Mouse (Mus musculus) midbrain, embryonic 13.5 days (tissue): ENCODE results near the gene Tprn. TPM values are rescaled to one million over a fixed set of nuclear protein-coding genes. Genes with fewer than 3 reads are reported as not detected.

Experiments
- ATAC-seq: fragments of 200-750 bp; cut with Nextera tagmentation; 2 replicates; pipeline ENCODE4 v1.8.0; 2017; ENCODE audit warnings: mild to moderate bottlenecking, moderate TSS enrichment, moderate library complexity
- H3K27ac ChIP-seq: fragments of 300-500 bp; sonication (generic); 2 replicates; pipeline ENCODE4 v1.5.1; 2015; ENCODE audit warnings: inconsistent platforms, mild to moderate bottlenecking, moderate library complexity
- H3K27me3 ChIP-seq: fragments of 300-500 bp; sonication (generic); 2 replicates; pipeline ENCODE4 v1.6.1; 2015; ENCODE audit warnings: mild to moderate bottlenecking, inconsistent platforms
- H3K36me3 ChIP-seq: fragments of 300-500 bp; sonication (generic); 2 replicates; pipeline ENCODE4 v1.6.1; 2015; ENCODE audit warnings: mild to moderate bottlenecking, inconsistent platforms
- H3K4me1 ChIP-seq: fragments of 300-500 bp; sonication (generic); replicated peaks from 2 replicates; pipeline ENCODE4 v1.6.1; 2015; ENCODE audit warnings: inconsistent platforms
- H3K4me2 ChIP-seq: fragments of 300-500 bp; sonication (generic); replicated peaks from 2 replicates; pipeline ENCODE4 v1.6.1; 2015; ENCODE audit warnings: moderate library complexity, mild to moderate bottlenecking, inconsistent platforms
- H3K4me3 ChIP-seq: fragments of 300-500 bp; sonication (generic); replicated peaks from 2 replicates; pipeline ENCODE4 v1.5.1; 2015; ENCODE audit warnings: mild to moderate bottlenecking, inconsistent platforms
- H3K9ac ChIP-seq: fragments of 300-500 bp; sonication (generic); replicated peaks from 2 replicates; pipeline ENCODE4 v1.6.1; 2015; ENCODE audit warnings: mild to moderate bottlenecking, inconsistent platforms
- H3K9me3 ChIP-seq: fragments of 300-500 bp; sonication (generic); 2 replicates; pipeline ENCODE4 v1.6.1; 2016; ENCODE audit warnings: mild to moderate bottlenecking, inconsistent platforms
- WGBS: fragments of 180-500 bp; shearing (Covaris S2); methylation state at CpG from one replicate; pipeline ENCODE4 v1.1.7; 2015; 5-methylcytosine and 5-hydroxymethylcytosine counted together
- polyA plus RNA-seq: library from polyadenylated mRNA; unstranded; fragments of >200 nt; fragmentation: Nextera tagmentation; extraction: Ambion mirVana; gene quantifications from 2 replicates; pipeline ENCODE4 v1.2.1, GENCODE M21; 2015

Tprn gene
- polyA plus RNA-seq = 11.4 and 13.3 TPM in 2 replicates

- Histone ChIP-seq H3K9ac (peak within 1 kb of the TSS; percentile 80), H3K4me2 (peak within 1 kb of the TSS; percentile 100), H3K4me1 (peaks cover 52% of the 10 kb centered on the region), H3K4me3 (peak within 1 kb of the TSS; percentile 80), H3K9me3 (no peaks in the 10 kb centered on the region), H3K27ac (peak within 1 kb of the TSS; percentile 64), H3K36me3 (no peaks in the 10 kb centered on the region), H3K27me3 (peaks cover 16% of the 10 kb centered on the region)
- peak; percentile 99 for ATAC-seq
- WGBS = under 1% methylated on average over 38 of the region's 39 CpGs
Observed at GRCm38 (mm10) chr2:25262291-25262767, at the start of gene Tprn. Gene Tprn (plus strand): TSS chr2:25262618.

GRCm38 (mm10) chr2:25213266-25213865 lies 49.1 kb upstream of the Tprn start:
- Histone ChIP-seq H3K27me3 (0 out of 2 replicates have a peak, but pooled peaks cover 6% of the 10 kb centered on the region), H3K4me3 (no peak overlapping the region), H3K4me1 (peaks cover 27% of the 10 kb centered on the region), H3K27ac (no peak overlapping the region), H3K36me3 (peaks cover 8% of the 10 kb centered on the region), H3K9ac (no peak overlapping the region), H3K4me2 (no peak overlapping the region), H3K9me3 (no peaks in the 10 kb centered on the region)
- 69% methylated on average over 23 of the region's 23 CpGs for WGBS
- ATAC-seq = no peak

- Histone ChIP-seq H3K9ac (no peak within 1 kb of the TSS), H3K4me2 (no peak within 1 kb of the TSS), H3K4me1 (peaks cover 18% of the 10 kb centered on the region), H3K27me3 (0 out of 2 replicates have a peak, but pooled peaks cover 6% of the 10 kb centered on the region), H3K36me3 (peaks cover 4% of the 10 kb centered on the region; the same call in 1 of the 2 replicates), H3K27ac (no peak within 1 kb of the TSS), H3K4me3 (no peak within 1 kb of the TSS), H3K9me3 (no peaks in the 10 kb centered on the region)
- ATAC-seq = no peak
- 66% methylated on average over 3 of the region's 3 CpGs for WGBS
Observed at GRCm38 (mm10) chr2:25214444-25214843, 48.0 kb upstream of the Tprn start, which contains the start of gene Stpg3. Gene Stpg3 (minus strand): TSS chr2:25214637.

- H3K27me3 ChIP-seq = 0 out of 2 replicates have a peak, but pooled peaks cover 6% of the 10 kb centered on the region
- H3K36me3 ChIP-seq = peaks cover 13% of the 10 kb centered on the region
- H3K4me3 ChIP-seq = no peak overlapping the region
- 66% methylated on average over 2 of the region's 2 CpGs for WGBS
- no peak overlapping the region for H3K27ac ChIP-seq
- no peak for ATAC-seq
- no peak overlapping the region for H3K9ac ChIP-seq
- no peaks in the 10 kb centered on the region for H3K9me3 ChIP-seq
- no peak overlapping the region for H3K4me2 ChIP-seq
- peaks cover 4% of the 10 kb centered on the region; the same call in 1 of the 2 replicates for H3K4me1 ChIP-seq
Observed at GRCm38 (mm10) chr2:25217666-25218065, 44.8 kb upstream of the Tprn start.

- Histone ChIP-seq H3K9me3 (no peaks in the 10 kb centered on the region), H3K27me3 (no peaks in the 10 kb centered on the region), H3K27ac (no peak within 1 kb of the TSS), H3K9ac (no peak within 1 kb of the TSS), H3K4me3 (no peak within 1 kb of the TSS), H3K4me2 (no peak within 1 kb of the TSS), H3K36me3 (peaks cover 13% of the 10 kb centered on the region), H3K4me1 (peaks cover 10% of the 10 kb centered on the region)
- ATAC-seq = no peak
Observed at GRCm38 (mm10) chr2:25218445-25218844, 44.0 kb upstream of the Tprn start, which contains the start of gene Fam166a. Gene Fam166a (plus strand): TSS chr2:25218745.

GRCm38 (mm10) chr2:25221331-25221772 lies 41.1 kb upstream of the Tprn start:
- 72% methylated on average over 5 of the region's 5 CpGs for WGBS

GRCm38 (mm10) chr2:25223681-25224491 lies 38.5 kb upstream of the Tprn start:
- 3% methylated on average over 47 of the region's 53 CpGs for WGBS
- peak overlapping the region; percentile 90 for H3K27ac ChIP-seq
- peak overlapping the region; percentile 94 for H3K9ac ChIP-seq
- no peaks in the 10 kb centered on the region for H3K9me3 ChIP-seq
- peaks cover 24% of the 10 kb centered on the region for H3K4me1 ChIP-seq
- H3K4me2 ChIP-seq = peak overlapping the region; percentile 98
- peak overlapping the region; percentile 89 for H3K4me3 ChIP-seq
- H3K27me3 ChIP-seq = no peaks in the 10 kb centered on the region
- ATAC-seq = no peak; the same call in 1 of the 2 replicates
- H3K36me3 ChIP-seq = peaks cover 13% of the 10 kb centered on the region

More at GRCm38 (mm10) chr2:25221331-25221772, 41.1 kb upstream of the Tprn start:
- no peak for ATAC-seq
- H3K27ac ChIP-seq = no peak overlapping the region
- H3K9ac ChIP-seq = no peak overlapping the region
- H3K9me3 ChIP-seq = no peaks in the 10 kb centered on the region
- H3K27me3 ChIP-seq = no peaks in the 10 kb centered on the region
- H3K4me3 ChIP-seq = no peak overlapping the region
- H3K4me1 ChIP-seq = peaks cover 19% of the 10 kb centered on the region
- peaks cover 13% of the 10 kb centered on the region for H3K36me3 ChIP-seq
- H3K4me2 ChIP-seq = no peak overlapping the region

- WGBS = under 1% methylated on average over 17 of the region's 17 CpGs
- no peak for ATAC-seq
- peak within 1 kb of the TSS; percentile 89 for H3K4me3 ChIP-seq
- H3K27me3 ChIP-seq = no peaks in the 10 kb centered on the region
- H3K9ac ChIP-seq = peak within 1 kb of the TSS; percentile 94
- no peaks in the 10 kb centered on the region for H3K9me3 ChIP-seq
- H3K4me2 ChIP-seq = peak within 1 kb of the TSS; percentile 98
- peaks cover 26% of the 10 kb centered on the region for H3K4me1 ChIP-seq
- peak within 1 kb of the TSS; percentile 96 for H3K27ac ChIP-seq
- H3K36me3 ChIP-seq = peaks cover 13% of the 10 kb centered on the region
Observed at GRCm38 (mm10) chr2:25224492-25224765, 38.0 kb upstream of the Tprn start, which contains the start of gene Tubb4b. Gene Tubb4b (minus strand): TSS chr2:25224702.

- ATAC-seq = peak; percentile 98
- 2% methylated on average over 41 of the region's 41 CpGs for WGBS
Observed at GRCm38 (mm10) chr2:25224766-25225752, 37.4 kb upstream of the Tprn start.

GRCm38 (mm10) chr2:25225811-25226379 lies 36.5 kb upstream of the Tprn start:
- WGBS = 73% methylated on average over 8 of the region's 8 CpGs
- peaks cover 26% of the 10 kb centered on the region for H3K4me1 ChIP-seq
- H3K4me2 ChIP-seq = peak overlapping the region; percentile 55
- H3K9ac ChIP-seq = peak overlapping the region; percentile 72; the same call in 1 of the 2 replicates
- H3K9me3 ChIP-seq = no peaks in the 10 kb centered on the region
- peaks cover 13% of the 10 kb centered on the region for H3K36me3 ChIP-seq
- H3K27me3 ChIP-seq = no peaks in the 10 kb centered on the region
- peak overlapping the region; percentile 96 for H3K27ac ChIP-seq
- ATAC-seq = no peak
- peak overlapping the region; percentile 48; the same call in 1 of the 2 replicates for H3K4me3 ChIP-seq

More at GRCm38 (mm10) chr2:25224766-25225752, 37.4 kb upstream of the Tprn start:
- peaks cover 13% of the 10 kb centered on the region for H3K36me3 ChIP-seq
- peak overlapping the region; percentile 48 for H3K4me3 ChIP-seq
- peak overlapping the region; percentile 55 for H3K4me2 ChIP-seq
- H3K4me1 ChIP-seq = peaks cover 26% of the 10 kb centered on the region
- peak overlapping the region; percentile 72 for H3K9ac ChIP-seq
- H3K27ac ChIP-seq = peak overlapping the region; percentile 96
- no peaks in the 10 kb centered on the region for H3K9me3 ChIP-seq
- no peaks in the 10 kb centered on the region for H3K27me3 ChIP-seq

- 78% methylated on average over 5 of the region's 5 CpGs for WGBS
- no peak overlapping the region for H3K4me2 ChIP-seq
- no peak overlapping the region for H3K9ac ChIP-seq
- no peak for ATAC-seq
- H3K9me3 ChIP-seq = no peaks in the 10 kb centered on the region
- H3K4me1 ChIP-seq = peaks cover 23% of the 10 kb centered on the region
- H3K27ac ChIP-seq = no peak overlapping the region
- H3K4me3 ChIP-seq = no peak overlapping the region
- peaks cover 5% of the 10 kb centered on the region for H3K36me3 ChIP-seq
- H3K27me3 ChIP-seq = no peaks in the 10 kb centered on the region
Observed at GRCm38 (mm10) chr2:25226864-25227263, 35.6 kb upstream of the Tprn start.
